Mouse (Mus musculus): ENCODE data around the gene Evpl.

DNA sequence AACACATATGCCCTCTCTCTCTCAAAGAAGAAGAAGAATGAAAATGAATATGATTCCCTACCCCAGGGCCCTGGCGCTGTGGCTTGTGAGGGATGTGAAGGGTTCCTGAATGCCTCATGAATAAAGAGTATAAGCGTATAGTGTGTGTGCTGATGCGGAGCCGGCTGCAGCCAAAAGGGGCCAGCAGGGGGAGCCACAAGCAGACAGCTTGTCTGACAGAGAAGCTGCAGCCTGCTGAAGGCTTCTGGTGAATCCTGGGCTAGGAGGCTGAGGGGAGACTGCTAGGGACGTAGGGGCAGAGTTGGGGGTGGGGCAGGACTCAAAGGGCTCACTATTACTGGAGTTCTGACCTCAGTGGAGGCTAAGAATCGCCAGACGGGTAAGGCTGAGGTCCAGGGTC lies 22.7 kb downstream of the Evpl start:
- TF ChIP-seq CTCF (IDR thresholded peaks at IDR 0.05) (peak; percentile 58), EP300 (IDR thresholded peaks at IDR 0.05) (no peak)

Measured in lung, postnatal 0 days (tissue).